In the genomic region with DNA sequence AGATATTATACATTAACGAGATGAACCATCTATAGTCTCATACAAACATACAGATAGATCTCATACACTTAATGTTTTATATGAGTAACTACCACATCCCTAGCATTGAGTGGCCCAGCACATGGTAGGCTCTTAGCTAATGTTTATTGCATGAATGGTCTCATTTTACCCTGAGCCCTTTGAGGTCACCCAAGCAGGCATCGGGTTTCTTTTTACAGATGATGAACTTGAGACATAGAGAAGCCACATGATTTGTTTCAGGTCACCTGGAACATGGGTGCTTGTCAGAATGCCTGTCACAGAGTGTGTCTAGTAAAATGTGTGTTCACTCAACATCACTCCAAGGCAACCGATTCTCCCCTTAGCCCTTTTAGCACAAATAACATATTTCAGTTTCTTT, we compare ENCODE assay signal across 28 mouse cellular contexts. TPM values are rescaled to one million over a fixed set of nuclear protein-coding genes. Genes with fewer than 3 reads are reported as not detected.
DNase-seq lines count a peak whose midpoint lies in the region; ATAC-seq and TF ChIP-seq lines count a peak whose summit lies in the region.
"Had no signal": no experiment of that assay in that cellular context is flagged by ENCODE, and none has a peak within 500 bp of the region (broad histone marks: within the 10 kb centered on the region; RNA-seq: fewer than 3 reads in every experiment).

No protein-coding gene starts in this region.

- H3K9me3 ChIP-seq in kidney, embryonic 14.5 days (ENCODE audit: control insufficient read depth, low read length): no peaks in the 10 kb centered on the region
- no peaks in the 10 kb centered on the region for H3K9me3 ChIP-seq in kidney, postnatal 0 days (replicated peaks; ENCODE audit: low read length)
- no peaks in the 10 kb centered on the region for H3K9me3 ChIP-seq in midbrain, embryonic 10.5 days (replicated peaks)
- H3K9me3 ChIP-seq: forebrain, embryonic 10.5 days; forebrain, embryonic 13.5 days; heart, embryonic 15.5 days; hindbrain, embryonic 10.5 days; hindbrain, embryonic 13.5 days had no signal

- H3K4me1 ChIP-seq in kidney, embryonic 14.5 days (ENCODE audit: control insufficient read depth, insufficient read depth, low read length): 0 out of 2 replicates have a peak, but pooled peaks cover 4% of the 10 kb centered on the region
- 0 out of 2 replicates have a peak, but pooled peaks cover 5% of the 10 kb centered on the region for H3K4me1 ChIP-seq in kidney, postnatal 0 days (replicated peaks; ENCODE audit: insufficient read depth, low read length)
- no peaks in the 10 kb centered on the region for H3K4me1 ChIP-seq in midbrain, embryonic 10.5 days
- H3K4me1 ChIP-seq: forebrain, embryonic 10.5 days; forebrain, embryonic 13.5 days; heart, embryonic 15.5 days; hindbrain, embryonic 10.5 days; hindbrain, embryonic 13.5 days had no signal

- no peak for TF ChIP-seq CTCF in kidney, postnatal 0 days (IDR thresholded peaks at IDR 0.05; ENCODE audit: low read depth)

- DNase-seq in embryo, embryonic 11 days: peak; percentile 23
- no peak for DNase-seq in embryo, embryonic 9.5 days (ENCODE audit: extremely low spot score)
- no peak for DNase-seq in kidney, postnatal 14 days
- no peak for DNase-seq in kidney, postnatal 0 days (ENCODE audit: low spot score)
- DNase-seq in kidney, adult 11 months: no peak
- no peak for DNase-seq in midbrain, embryonic 10.5 days (ENCODE audit: low spot score)
- DNase-seq: adrenal gland, adult 2 months; adrenal gland, postnatal 14 days; B cell, adult 2 months; cerebellum, adult 11-12 months; cerebellum, adult 8-10 months; cerebellum, postnatal 10 days; cerebellum, postnatal 36 days; gastrocnemius, postnatal 10 days; gastrocnemius, postnatal 36 days; heart, postnatal 10 days; heart, postnatal 36 days had no signal

- 34% methylated on average over 3 of the region's 3 CpGs for WGBS in kidney, embryonic 14.5 days
- 31% methylated on average over 3 of the region's 3 CpGs for WGBS in kidney, postnatal 0 days
- 79% methylated on average over 3 of the region's 3 CpGs for WGBS in midbrain, embryonic 10.5 days

- H3K27me3 ChIP-seq in kidney, embryonic 14.5 days (ENCODE audit: control insufficient read depth, insufficient read depth, low read length): peaks cover 6% of the 10 kb centered on the region; the same call in 1 of the 2 replicates
- no peaks in the 10 kb centered on the region for H3K27me3 ChIP-seq in kidney, postnatal 0 days (ENCODE audit: insufficient read depth, low read length)
- no peaks in the 10 kb centered on the region for H3K27me3 ChIP-seq in midbrain, embryonic 10.5 days (ENCODE audit: low read depth, poor library complexity, severe bottlenecking)

- H3K27ac ChIP-seq in kidney, embryonic 14.5 days (ENCODE audit: low read depth, low read length): no peak overlapping the region
- H3K27ac ChIP-seq in kidney, postnatal 0 days: no peak overlapping the region
- no peak overlapping the region for H3K27ac ChIP-seq in midbrain, embryonic 10.5 days (replicated peaks)
- H3K27ac ChIP-seq: forebrain, embryonic 10.5 days; forebrain, embryonic 13.5 days; heart, embryonic 15.5 days; hindbrain, embryonic 10.5 days; hindbrain, embryonic 13.5 days had no signal

- H3K9ac ChIP-seq in kidney, embryonic 14.5 days (ENCODE audit: low read depth, low read length): no peak overlapping the region
- H3K9ac ChIP-seq in kidney, postnatal 0 days (ENCODE audit: low read depth, low read length): no peak overlapping the region
- H3K9ac ChIP-seq: forebrain, embryonic 13.5 days; heart, embryonic 15.5 days; hindbrain, embryonic 13.5 days had no signal

- no peaks in the 10 kb centered on the region for H3K36me3 ChIP-seq in kidney, embryonic 14.5 days (ENCODE audit: control insufficient read depth, insufficient read depth, low read length)
- no peaks in the 10 kb centered on the region for H3K36me3 ChIP-seq in kidney, postnatal 0 days (ENCODE audit: insufficient read depth, low read length)
- H3K36me3 ChIP-seq in midbrain, embryonic 10.5 days: no peaks in the 10 kb centered on the region
- H3K36me3 ChIP-seq: forebrain, embryonic 10.5 days; heart, embryonic 15.5 days; hindbrain, embryonic 10.5 days; hindbrain, embryonic 13.5 days had no signal

- no peak overlapping the region for H3K4me3 ChIP-seq in kidney, embryonic 14.5 days (ENCODE audit: low read length)
- H3K4me3 ChIP-seq in kidney, postnatal 0 days (replicated peaks; ENCODE audit: low read depth, low read length): no peak overlapping the region
- no peak overlapping the region for H3K4me3 ChIP-seq in midbrain, embryonic 10.5 days
- H3K4me3 ChIP-seq: forebrain, embryonic 10.5 days; forebrain, embryonic 13.5 days; heart, embryonic 15.5 days; hindbrain, embryonic 10.5 days; hindbrain, embryonic 13.5 days had no signal

- ATAC-seq in kidney, embryonic 14.5 days (ENCODE audit: low FRiP score, low TSS enrichment): peak; percentile 60; the same call in 1 of the 2 replicates
- ATAC-seq in kidney, postnatal 0 days (replicated peaks; ENCODE audit: low FRiP score, low read depth): 0 out of 2 replicates have a peak, but pooled peaks have one; percentile 61
- ATAC-seq: forebrain, embryonic 13.5 days; forebrain, embryonic 16.5 days; hindbrain, embryonic 16.5 days had no signal

- no peak overlapping the region for H3K4me2 ChIP-seq in kidney, embryonic 14.5 days (replicated peaks; ENCODE audit: low read depth, low read length)
- H3K4me2 ChIP-seq in kidney, postnatal 0 days (ENCODE audit: low read length): no peak overlapping the region
- H3K4me2 ChIP-seq: forebrain, embryonic 13.5 days; heart, embryonic 11.5 days; heart, embryonic 15.5 days; hindbrain, embryonic 13.5 days had no signal

RNA-seq across cellular contexts. Expression of a gene that starts 11.0 kb away (rescaled TPM):
- not detected in 2 replicates for polyA plus RNA-seq in kidney, embryonic 14.5 days (2014; fragmentation: Nextera tagmentation; extraction: Ambion mirVana)
- polyA plus RNA-seq in kidney, postnatal 0 days (2015; fragmentation: Nextera tagmentation; extraction: Ambion mirVana): not detected in 2 replicates
- polyA plus RNA-seq in midbrain, embryonic 10.5 days (2016; fragmentation: Nextera tagmentation; extraction: Ambion mirVana): 0.17 and 0.40 TPM in 2 replicates
- polyA plus RNA-seq: adrenal gland, adult 2 months; brain, embryonic 14.5 days; cortical plate, adult 2 months; forebrain, embryonic 10.5 days; forebrain, embryonic 13.5 days; forebrain, embryonic 16.5 days; heart, embryonic 11.5 days; heart, embryonic 15.5 days; hindbrain, embryonic 13.5 days; hindbrain, embryonic 16.5 days had no signal
